Mouse (Mus musculus) embryonic facial prominence, embryonic 12.5 days (tissue): Measurements from ENCODE around the gene Flt3l. TPM values are rescaled to one million over a fixed set of nuclear protein-coding genes. Genes with fewer than 3 reads are reported as not detected.

Experiments
- ATAC-seq: fragments of 200-750 bp; cut with Nextera tagmentation; 2 replicates; pipeline ENCODE4 v1.8.0; 2017; ENCODE audit not compliant: insufficient number of reproducible peaks, insufficient read depth, low FRiP score, low TSS enrichment
- H3K27ac ChIP-seq: fragments of 300-500 bp; sonication (generic); 2 replicates; pipeline ENCODE4 v1.5.1; 2016; ENCODE audit warnings: mild to moderate bottlenecking
- H3K27me3 ChIP-seq: fragments of 300-500 bp; sonication (generic); 2 replicates; pipeline ENCODE4 v1.6.1; 2016; ENCODE audit warnings: mild to moderate bottlenecking, moderate library complexity
- H3K36me3 ChIP-seq: fragments of 300-500 bp; sonication (generic); 2 replicates; pipeline ENCODE4 v1.6.1; 2016; ENCODE audit warnings: mild to moderate bottlenecking
- H3K4me1 ChIP-seq: fragments of 300-500 bp; sonication (generic); 2 replicates; pipeline ENCODE4 v1.6.1; 2016
- H3K4me2 ChIP-seq: fragments of 300-500 bp; sonication (generic); replicated peaks from 2 replicates; pipeline ENCODE4 v1.6.1; 2016; ENCODE audit warnings: mild to moderate bottlenecking, moderate library complexity
- H3K4me3 ChIP-seq: fragments of 300-500 bp; sonication (generic); 2 replicates; pipeline ENCODE4 v1.5.1; 2016; ENCODE audit warnings: mild to moderate bottlenecking
- H3K9ac ChIP-seq: fragments of 300-500 bp; sonication (generic); 2 replicates; pipeline ENCODE4 v1.6.1; 2016; ENCODE audit warnings: mild to moderate bottlenecking, moderate library complexity
- H3K9me3 ChIP-seq: fragments of 300-500 bp; sonication (generic); 2 replicates; pipeline ENCODE4 v1.6.1; 2016; ENCODE audit warnings: mild to moderate bottlenecking, moderate library complexity
- WGBS: fragments of 180-500 bp; shearing (Covaris S2); methylation state at CpG from one replicate; pipeline ENCODE4 v1.1.7; 2016; 5-methylcytosine and 5-hydroxymethylcytosine counted together
- polyA plus RNA-seq: library from polyadenylated mRNA; unstranded; fragments of >200 nt; fragmentation: Nextera tagmentation; extraction: Ambion mirVana; gene quantifications from 2 replicates; pipeline ENCODE4 v1.2.1, GENCODE M21; 2016

The Flt3l gene
- polyA plus RNA-seq, 1 experiment from 2014 or later: 1.1 TPM

- Histone ChIP-seq H3K4me1 (peaks cover 34% of the 10 kb centered on the region; the same call in 1 of the 2 replicates), H3K27me3 (no peaks in the 10 kb centered on the region), H3K36me3 (peaks cover 27% of the 10 kb centered on the region), H3K9ac (peak within 1 kb of the TSS; percentile 80), H3K27ac (peak within 1 kb of the TSS; percentile 93), H3K9me3 (no peaks in the 10 kb centered on the region), H3K4me3 (peak within 1 kb of the TSS; percentile 68), H3K4me2 (peak within 1 kb of the TSS; percentile 73)
- under 1% methylated on average over 16 of the region's 16 CpGs for WGBS
- peak; percentile 86 for ATAC-seq
These were observed 44.2 kb downstream of the Flt3l start, which contains the start of gene Rcn3 for GRCm38 (mm10) chr7:45092048-45092447. Gene Rcn3 (minus strand): TSS chr7:45092221.

- H3K4me2 ChIP-seq: peak overlapping the region; percentile 73
- WGBS: 8% methylated on average over 35 of the region's 35 CpGs
- H3K27me3 ChIP-seq: no peaks in the 10 kb centered on the region
- H3K4me3 ChIP-seq: peak overlapping the region; percentile 68
- H3K9me3 ChIP-seq: no peaks in the 10 kb centered on the region
- H3K27ac ChIP-seq: peak overlapping the region; percentile 93
- H3K36me3 ChIP-seq: peaks cover 34% of the 10 kb centered on the region
- peak overlapping the region; percentile 80 for H3K9ac ChIP-seq
- peak; percentile 59 for ATAC-seq
- peaks cover 34% of the 10 kb centered on the region; the same call in 1 of the 2 replicates for H3K4me1 ChIP-seq
These were observed 44.9 kb downstream of the Flt3l start for GRCm38 (mm10) chr7:45091001-45091990.

- no peak for ATAC-seq
- no peaks in the 10 kb centered on the region for H3K27me3 ChIP-seq
- 79% methylated on average over 13 of the region's 13 CpGs for WGBS
- peak overlapping the region; percentile 68 for H3K4me3 ChIP-seq
- peaks cover 43% of the 10 kb centered on the region for H3K36me3 ChIP-seq
- H3K9ac ChIP-seq: peak overlapping the region; percentile 80; the same call in 1 of the 2 replicates
- H3K4me2 ChIP-seq: peak overlapping the region; percentile 73
- H3K9me3 ChIP-seq: no peaks in the 10 kb centered on the region
- H3K4me1 ChIP-seq: peaks cover 34% of the 10 kb centered on the region; the same call in 1 of the 2 replicates
- H3K27ac ChIP-seq: peak overlapping the region; percentile 93; the same call in 1 of the 2 replicates
These were observed 45.8 kb downstream of the Flt3l start for GRCm38 (mm10) chr7:45090251-45090977.

- 91% methylated on average over 17 of the region's 17 CpGs for WGBS
- no peak for ATAC-seq
- Histone ChIP-seq H3K4me2 (no peak overlapping the region), H3K4me1 (peaks cover 23% of the 10 kb centered on the region; the same call in 1 of the 2 replicates), H3K4me3 (no peak overlapping the region), H3K9ac (no peak overlapping the region), H3K9me3 (no peaks in the 10 kb centered on the region), H3K36me3 (peaks cover 58% of the 10 kb centered on the region), H3K27ac (no peak overlapping the region), H3K27me3 (no peaks in the 10 kb centered on the region)
These were observed 47.6 kb downstream of the Flt3l start for GRCm38 (mm10) chr7:45088597-45088996.

GRCm38 (mm10) chr7:45086084-45086483 is 50.1 kb downstream of the Flt3l start:
- Histone ChIP-seq H3K4me1 (peaks cover 12% of the 10 kb centered on the region; the same call in 1 of the 2 replicates), H3K9ac (no peak overlapping the region), H3K4me3 (no peak overlapping the region), H3K27ac (no peak overlapping the region), H3K27me3 (no peaks in the 10 kb centered on the region), H3K36me3 (peaks cover 72% of the 10 kb centered on the region), H3K9me3 (no peaks in the 10 kb centered on the region), H3K4me2 (no peak overlapping the region)
- WGBS: 78% methylated on average over 4 of the region's 4 CpGs
- ATAC-seq: no peak

- no peak overlapping the region for H3K9ac ChIP-seq
- H3K4me3 ChIP-seq: no peak overlapping the region
- no peaks in the 10 kb centered on the region for H3K9me3 ChIP-seq
- H3K4me2 ChIP-seq: no peak overlapping the region
- WGBS: 81% methylated on average over 22 of the region's 22 CpGs
- H3K27me3 ChIP-seq: no peaks in the 10 kb centered on the region
- ATAC-seq: no peak
- H3K36me3 ChIP-seq: peaks cover 59% of the 10 kb centered on the region
- H3K27ac ChIP-seq: no peak overlapping the region
- no peaks in the 10 kb centered on the region for H3K4me1 ChIP-seq
These were observed 52.8 kb downstream of the Flt3l start for GRCm38 (mm10) chr7:45083300-45083890.

GRCm38 (mm10) chr7:45082401-45083299 is 53.6 kb downstream of the Flt3l start:
- Histone ChIP-seq H3K4me2 (no peak overlapping the region), H3K27ac (peak overlapping the region; percentile 75), H3K36me3 (peaks cover 55% of the 10 kb centered on the region), H3K4me1 (no peaks in the 10 kb centered on the region), H3K4me3 (no peak overlapping the region), H3K9me3 (no peaks in the 10 kb centered on the region), H3K9ac (no peak overlapping the region), H3K27me3 (no peaks in the 10 kb centered on the region)
- WGBS: 68% methylated on average over 25 of the region's 25 CpGs
- ATAC-seq: no peak

GRCm38 (mm10) chr7:45081016-45081415 is 55.2 kb downstream of the Flt3l start:
- H3K9me3 ChIP-seq: no peaks in the 10 kb centered on the region
- no peak overlapping the region for H3K4me3 ChIP-seq
- no peaks in the 10 kb centered on the region for H3K4me1 ChIP-seq
- peaks cover 54% of the 10 kb centered on the region for H3K36me3 ChIP-seq
- H3K27me3 ChIP-seq: no peaks in the 10 kb centered on the region
- no peak overlapping the region for H3K4me2 ChIP-seq
- no peak overlapping the region for H3K9ac ChIP-seq
- WGBS: 50% methylated on average over 5 of the region's 5 CpGs
- no peak overlapping the region for H3K27ac ChIP-seq
- ATAC-seq: no peak

- Histone ChIP-seq H3K27ac (no peak overlapping the region), H3K9me3 (no peaks in the 10 kb centered on the region), H3K4me1 (no peaks in the 10 kb centered on the region), H3K4me2 (no peak overlapping the region), H3K4me3 (no peak overlapping the region), H3K36me3 (peaks cover 55% of the 10 kb centered on the region), H3K9ac (no peak overlapping the region), H3K27me3 (no peaks in the 10 kb centered on the region)
- ATAC-seq: no peak
- WGBS: 0% methylated on average over 10 of the region's 10 CpGs
These were observed 56.4 kb downstream of the Flt3l start for GRCm38 (mm10) chr7:45079856-45080255.
